23 mouse cellular contexts compared by ENCODE assay signal in the genomic region with DNA sequence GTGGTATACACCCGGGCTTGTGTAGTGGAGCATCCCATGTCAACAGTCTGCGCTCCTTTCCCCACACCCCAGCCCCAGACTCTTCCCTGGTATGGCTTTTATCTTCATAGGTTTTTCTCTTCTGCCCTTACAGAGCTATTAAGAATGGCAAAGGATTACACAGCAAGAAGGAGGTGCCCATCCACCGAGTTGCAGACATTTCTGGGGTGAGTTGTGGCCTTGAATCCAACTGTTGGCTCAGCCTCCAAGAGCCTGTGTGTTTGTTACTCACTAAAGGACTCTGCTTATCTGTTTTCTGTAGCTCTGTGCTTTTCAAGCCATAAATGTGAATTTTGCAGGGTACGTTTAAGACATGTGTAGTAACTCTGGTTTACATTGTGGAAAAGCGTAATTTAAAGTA.
DNase-seq lines count a peak whose midpoint lies in the region; ATAC-seq and TF ChIP-seq lines count a peak whose summit lies in the region.
"Had no signal": no experiment of that assay in that cellular context is flagged by ENCODE, and none has a peak within 500 bp of the region (broad histone marks: within the 10 kb centered on the region; RNA-seq: fewer than 3 reads in every experiment).

No protein-coding gene starts in this region.

- DNase-seq in midbrain, postnatal 0 days (ENCODE audit: low spot score) = no peak
- DNase-seq in midbrain, embryonic 14.5 days = no peak
- peak; percentile 78 for DNase-seq in adrenal gland, adult 2 months
- DNase-seq in adrenal gland, adult 8-10 months = peak; percentile 63
- peak; percentile 40 for DNase-seq in adrenal gland, postnatal 25 days
- DNase-seq in spleen, postnatal 36 days (ENCODE audit: low spot score in 2 of 2) = no peak
- DNase-seq: cerebellum, adult 18-20 months; cerebellum, adult 9-10 months; cerebellum, postnatal 14 days; forebrain, postnatal 0 days; gastrocnemius, postnatal 25 days; heart, adult 18-20 months; heart, postnatal 10 days; heart, postnatal 36 days had no signal

- no peak overlapping the region for H3K4me3 ChIP-seq in midbrain, postnatal 0 days (ENCODE audit: low read depth, low read length)
- no peak overlapping the region for H3K4me3 ChIP-seq in midbrain, embryonic 14.5 days (replicated peaks; ENCODE audit: low read depth, low read length)
- H3K4me3 ChIP-seq in forebrain, embryonic 12.5 days (replicated peaks) = no peak overlapping the region
- H3K4me3 ChIP-seq: forebrain, embryonic 10.5 days; heart, embryonic 12.5 days; heart, embryonic 15.5 days; hindbrain, embryonic 10.5 days; hindbrain, embryonic 13.5 days had no signal

- TF ChIP-seq CTCF in midbrain, postnatal 0 days (IDR thresholded peaks at IDR 0.05) = no peak

- H3K4me2 ChIP-seq in midbrain, postnatal 0 days (ENCODE audit: low read depth, low read length, poor library complexity, severe bottlenecking) = no peak overlapping the region
- H3K4me2 ChIP-seq in midbrain, embryonic 14.5 days (ENCODE audit: low read length) = no peak overlapping the region
- H3K4me2 ChIP-seq in forebrain, embryonic 12.5 days = no peak overlapping the region
- H3K4me2 ChIP-seq: heart, embryonic 12.5 days; heart, embryonic 15.5 days; hindbrain, embryonic 13.5 days had no signal

- no peaks in the 10 kb centered on the region for H3K9me3 ChIP-seq in midbrain, postnatal 0 days (ENCODE audit: low read length)
- no peaks in the 10 kb centered on the region for H3K9me3 ChIP-seq in midbrain, embryonic 14.5 days (ENCODE audit: control insufficient read depth, low read length)
- no peaks in the 10 kb centered on the region for H3K9me3 ChIP-seq in forebrain, embryonic 12.5 days
- H3K9me3 ChIP-seq: forebrain, embryonic 10.5 days; heart, embryonic 12.5 days; heart, embryonic 15.5 days; hindbrain, embryonic 10.5 days; hindbrain, embryonic 13.5 days had no signal

- 0 out of 2 replicates have a peak overlapping the region, but pooled peaks have one; percentile 26 for H3K27ac ChIP-seq in midbrain, postnatal 0 days (ENCODE audit: low read depth, low read length)
- H3K27ac ChIP-seq in midbrain, embryonic 14.5 days (replicated peaks; ENCODE audit: low read depth, low read length) = no peak overlapping the region
- H3K27ac ChIP-seq in forebrain, embryonic 12.5 days = no peak overlapping the region
- H3K27ac ChIP-seq: forebrain, embryonic 10.5 days; heart, embryonic 15.5 days; hindbrain, embryonic 10.5 days; hindbrain, embryonic 13.5 days had no signal

- ATAC-seq in midbrain, postnatal 0 days (ENCODE audit: low FRiP score) = no peak
- ATAC-seq in midbrain, embryonic 14.5 days (ENCODE audit: low FRiP score, low TSS enrichment) = no peak
- no peak for ATAC-seq in forebrain, embryonic 12.5 days (ENCODE audit: low FRiP score)
- ATAC-seq: CD4-positive, CD25-positive, alpha-beta regulatory T cell, adult 4 months; forebrain, embryonic 14.5 days; forebrain, postnatal 0 days; intestine, postnatal 0 days had no signal

- no peaks in the 10 kb centered on the region for H3K36me3 ChIP-seq in midbrain, postnatal 0 days (ENCODE audit: insufficient read depth, low read length)
- no peaks in the 10 kb centered on the region for H3K36me3 ChIP-seq in midbrain, embryonic 14.5 days (ENCODE audit: control insufficient read depth, insufficient read depth, low read length)
- no peaks in the 10 kb centered on the region for H3K36me3 ChIP-seq in forebrain, embryonic 12.5 days (replicated peaks)
- H3K36me3 ChIP-seq: heart, embryonic 15.5 days; hindbrain, embryonic 10.5 days; hindbrain, embryonic 13.5 days had no signal

- no peaks in the 10 kb centered on the region for H3K4me1 ChIP-seq in midbrain, postnatal 0 days (ENCODE audit: insufficient read depth, low read length)
- peaks cover 8% of the 10 kb centered on the region for H3K4me1 ChIP-seq in midbrain, embryonic 14.5 days (ENCODE audit: control insufficient read depth, insufficient read depth, low read length)
- peaks cover 25% of the 10 kb centered on the region for H3K4me1 ChIP-seq in forebrain, embryonic 12.5 days

- H3K27me3 ChIP-seq in midbrain, postnatal 0 days (ENCODE audit: insufficient read depth, low read length) = no peaks in the 10 kb centered on the region
- H3K27me3 ChIP-seq in midbrain, embryonic 14.5 days (ENCODE audit: control insufficient read depth, insufficient read depth, low read length) = no peaks in the 10 kb centered on the region
- no peaks in the 10 kb centered on the region for H3K27me3 ChIP-seq in forebrain, embryonic 12.5 days
- H3K27me3 ChIP-seq: heart, embryonic 12.5 days; heart, embryonic 15.5 days; hindbrain, embryonic 13.5 days had no signal

- no peak overlapping the region for H3K9ac ChIP-seq in midbrain, postnatal 0 days (replicated peaks; ENCODE audit: low read length, poor library complexity, severe bottlenecking)
- no peak overlapping the region for H3K9ac ChIP-seq in midbrain, embryonic 14.5 days (replicated peaks; ENCODE audit: low read length)
- no peak overlapping the region for H3K9ac ChIP-seq in forebrain, embryonic 12.5 days
- H3K9ac ChIP-seq: forebrain, postnatal 0 days; heart, embryonic 12.5 days; heart, embryonic 15.5 days; hindbrain, embryonic 13.5 days had no signal

- 70% methylated on average over 5 of the region's 5 CpGs for WGBS in midbrain, postnatal 0 days
- 65% methylated on average over 5 of the region's 5 CpGs for WGBS in midbrain, embryonic 14.5 days
- WGBS in forebrain, embryonic 12.5 days = 52% methylated on average over 5 of the region's 5 CpGs

Comparison
In these comparisons a context has a peak if more than half of its experiments do, and no peak if none do; other contexts are left out.
1. DNase-seq: peak in adrenal gland, adult 2 months (single experiment), adrenal gland, adult 8-10 months (single experiment) and adrenal gland, postnatal 25 days (single experiment); none in midbrain, postnatal 0 days (single experiment), midbrain, embryonic 14.5 days (single experiment) and spleen, postnatal 36 days (0 of 2).